Mouse (Mus musculus): ENCODE measurements around the gene Arl2. TPM values are rescaled to one million over a fixed set of nuclear protein-coding genes. Genes with fewer than 3 reads are reported as not detected.

The Arl2 gene
- 133 and 151 TPM in 2 replicates for polyA plus RNA-seq (2015; fragmentation: Nextera tagmentation; extraction: Ambion mirVana)

DNA sequence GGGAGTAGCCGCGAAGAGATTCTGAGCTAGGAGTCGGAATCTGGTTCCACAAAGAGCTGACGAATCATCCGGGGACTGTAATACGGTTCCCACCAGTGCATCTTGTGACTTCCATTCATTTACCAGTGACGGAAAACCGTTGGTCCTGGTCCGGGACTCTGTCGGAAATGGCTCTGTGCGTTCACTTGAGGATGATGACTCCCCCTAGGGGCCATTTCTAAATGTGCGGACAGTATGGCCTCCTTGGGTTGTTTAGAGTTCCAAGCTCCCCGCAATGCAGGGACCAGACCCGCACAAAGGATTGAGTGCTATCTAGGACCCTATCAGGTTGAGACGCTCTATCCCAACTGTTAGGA is at the start of gene Arl2:
TSS of gene Arl2 (minus strand) at position 155 of the 356 bp plus-strand sequence.
- H3K27me3 ChIP-seq (ENCODE audit: control insufficient read depth, insufficient read depth, low read depth, low read length) = no peaks in the 10 kb centered on the region
- peak within 1 kb of the TSS; percentile 71 for H3K4me3 ChIP-seq (ENCODE audit: low read depth, low read length)
- H3K4me1 ChIP-seq (ENCODE audit: control insufficient read depth, insufficient read depth, low read length) = peaks cover 12% of the 10 kb centered on the region
- peak within 1 kb of the TSS; percentile 94 for H3K9ac ChIP-seq (ENCODE audit: low read depth, low read length)
- 0 out of 2 replicates have a peak, but pooled peaks cover 4% of the 10 kb centered on the region for H3K36me3 ChIP-seq (ENCODE audit: control insufficient read depth, insufficient read depth, low read length)
- ATAC-seq = peak; percentile 76
- H3K9me3 ChIP-seq (replicated peaks; ENCODE audit: control insufficient read depth, low read length, poor library complexity, severe bottlenecking) = no peaks in the 10 kb centered on the region
- under 1% methylated on average over 15 of the region's 15 CpGs for WGBS
- H3K4me2 ChIP-seq (ENCODE audit: low read length) = peak within 1 kb of the TSS; percentile 88
- peak within 1 kb of the TSS; percentile 99 for H3K27ac ChIP-seq (ENCODE audit: low read length)

DNA sequence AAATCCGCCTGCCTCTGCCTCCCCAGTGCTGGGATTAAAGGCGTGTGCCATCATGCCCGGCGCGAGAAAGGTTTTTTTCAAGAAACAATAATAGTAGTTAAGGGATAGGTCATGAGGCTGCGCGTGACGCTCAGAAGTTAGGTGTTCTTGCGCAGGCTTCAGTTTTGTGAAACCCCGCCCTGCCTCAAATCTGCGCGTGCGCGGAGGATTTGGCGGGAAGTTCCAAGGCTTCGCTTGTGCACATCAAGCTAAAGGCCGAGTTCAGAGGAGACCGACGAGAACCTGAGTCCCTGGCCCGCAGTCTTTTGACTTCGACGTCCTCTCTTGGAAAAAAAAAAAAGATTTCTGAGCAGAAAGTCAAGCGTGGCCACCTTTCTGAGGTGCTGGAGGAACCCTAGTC is 42.8 kb upstream of the Arl2 start, which contains the start of gene Majin:
TSS of gene Majin (plus strand) at position 258 of the 400 bp plus-strand sequence.
- Histone ChIP-seq H3K27ac (ENCODE audit: low read length) (no peak within 1 kb of the TSS), H3K4me3 (ENCODE audit: low read depth, low read length) (no peak within 1 kb of the TSS), H3K9ac (ENCODE audit: low read depth, low read length) (no peak within 1 kb of the TSS), H3K27me3 (ENCODE audit: control insufficient read depth, insufficient read depth, low read depth, low read length) (no peaks in the 10 kb centered on the region), H3K4me2 (ENCODE audit: low read length) (no peak within 1 kb of the TSS), H3K4me1 (ENCODE audit: control insufficient read depth, insufficient read depth, low read length) (0 out of 2 replicates have a peak, but pooled peaks cover 2% of the 10 kb centered on the region), H3K9me3 (replicated peaks; ENCODE audit: control insufficient read depth, low read length, poor library complexity, severe bottlenecking) (no peaks in the 10 kb centered on the region), H3K36me3 (ENCODE audit: control insufficient read depth, insufficient read depth, low read length) (no peaks in the 10 kb centered on the region)
- WGBS = 90% methylated on average over 23 of the region's 23 CpGs
- no peak for ATAC-seq

DNA sequence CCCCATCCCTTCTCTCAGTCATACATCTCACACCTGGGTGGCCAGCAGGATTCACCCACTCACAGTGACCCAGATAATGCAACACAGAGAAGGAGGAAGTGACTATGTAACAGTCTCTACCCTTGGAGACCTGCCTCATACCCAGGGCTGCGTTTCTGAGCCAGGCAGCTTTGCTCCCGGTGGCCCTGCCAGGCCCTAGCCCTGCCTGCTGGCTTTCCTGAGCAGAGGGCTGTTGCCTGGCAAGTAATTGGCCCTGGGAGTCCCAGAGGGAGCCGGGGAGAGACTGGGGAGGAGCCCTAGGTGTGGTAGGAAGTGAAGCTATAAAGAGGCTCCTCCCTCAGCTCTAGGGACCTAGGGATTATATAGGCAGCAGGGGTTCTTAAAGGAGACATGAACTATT is 41.2 kb upstream of the Arl2 start:
- no peaks in the 10 kb centered on the region for H3K9me3 ChIP-seq (replicated peaks; ENCODE audit: control insufficient read depth, low read length, poor library complexity, severe bottlenecking)
- H3K4me3 ChIP-seq (ENCODE audit: low read depth, low read length) = no peak overlapping the region
- H3K36me3 ChIP-seq (ENCODE audit: control insufficient read depth, insufficient read depth, low read length) = no peaks in the 10 kb centered on the region
- 0 out of 2 replicates have a peak, but pooled peaks cover 2% of the 10 kb centered on the region for H3K4me1 ChIP-seq (ENCODE audit: control insufficient read depth, insufficient read depth, low read length)
- H3K4me2 ChIP-seq (ENCODE audit: low read length) = no peak overlapping the region
- 7% methylated on average over 3 of the region's 3 CpGs for WGBS
- no peak overlapping the region for H3K27ac ChIP-seq (ENCODE audit: low read length)
- H3K9ac ChIP-seq (ENCODE audit: low read depth, low read length) = no peak overlapping the region
- H3K27me3 ChIP-seq (ENCODE audit: control insufficient read depth, insufficient read depth, low read depth, low read length) = no peaks in the 10 kb centered on the region
- no peak for ATAC-seq

DNA sequence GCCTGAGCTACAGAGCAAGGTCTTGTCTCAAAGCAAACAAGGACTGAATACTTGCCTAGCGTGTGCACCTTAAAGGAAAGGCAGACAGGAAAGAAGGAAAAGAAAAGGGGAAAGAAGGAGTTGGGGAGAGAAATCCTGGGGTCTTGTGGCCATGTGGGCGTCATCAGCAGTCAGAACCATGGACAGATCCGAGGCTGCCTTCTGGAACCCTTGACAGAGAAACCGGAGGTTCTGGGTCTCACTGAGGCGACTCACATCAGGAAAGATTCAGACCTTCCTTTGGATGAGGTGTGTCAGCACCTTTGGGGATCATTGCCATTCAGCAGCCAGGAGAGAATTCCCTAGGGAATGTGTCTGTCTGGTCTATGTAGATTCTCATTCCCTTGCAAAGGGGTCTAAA is 40.3 kb upstream of the Arl2 start:
- H3K9ac ChIP-seq (ENCODE audit: low read depth, low read length) = no peak overlapping the region
- H3K4me1 ChIP-seq (ENCODE audit: control insufficient read depth, insufficient read depth, low read length) = 0 out of 2 replicates have a peak, but pooled peaks cover 2% of the 10 kb centered on the region
- H3K4me2 ChIP-seq (ENCODE audit: low read length) = no peak overlapping the region
- H3K4me3 ChIP-seq (ENCODE audit: low read depth, low read length) = no peak overlapping the region
- no peaks in the 10 kb centered on the region for H3K9me3 ChIP-seq (replicated peaks; ENCODE audit: control insufficient read depth, low read length, poor library complexity, severe bottlenecking)
- H3K27me3 ChIP-seq (ENCODE audit: control insufficient read depth, insufficient read depth, low read depth, low read length) = no peaks in the 10 kb centered on the region
- no peak overlapping the region for H3K27ac ChIP-seq (ENCODE audit: low read length)
- WGBS = 41% methylated on average over 5 of the region's 5 CpGs
- H3K36me3 ChIP-seq (ENCODE audit: control insufficient read depth, insufficient read depth, low read length) = no peaks in the 10 kb centered on the region
- no peak for ATAC-seq

DNA sequence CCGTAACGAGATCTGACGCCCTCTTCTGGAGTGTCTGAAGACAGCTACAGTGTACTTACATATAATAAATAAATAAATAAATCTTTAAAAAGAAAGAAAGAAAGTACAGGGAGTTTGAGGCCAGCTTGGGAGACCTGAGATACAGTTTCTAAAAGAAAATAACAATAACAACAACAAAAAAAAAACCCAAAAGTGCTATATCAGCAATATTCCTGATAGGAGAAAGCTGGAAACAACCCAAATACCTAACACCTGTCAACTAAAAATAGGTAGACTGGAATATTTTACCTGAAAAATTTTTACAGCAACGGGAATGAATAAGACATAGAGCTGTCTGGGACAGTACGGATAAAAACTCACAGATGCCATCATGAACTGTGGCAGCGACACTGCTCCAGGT is 37.4 kb upstream of the Arl2 start:
- Histone ChIP-seq H3K4me1 (ENCODE audit: control insufficient read depth, insufficient read depth, low read length) (0 out of 2 replicates have a peak, but pooled peaks cover 2% of the 10 kb centered on the region), H3K27ac (ENCODE audit: low read length) (no peak overlapping the region), H3K4me3 (ENCODE audit: low read depth, low read length) (no peak overlapping the region), H3K27me3 (ENCODE audit: control insufficient read depth, insufficient read depth, low read depth, low read length) (no peaks in the 10 kb centered on the region), H3K36me3 (ENCODE audit: control insufficient read depth, insufficient read depth, low read length) (no peaks in the 10 kb centered on the region), H3K9ac (ENCODE audit: low read depth, low read length) (no peak overlapping the region), H3K9me3 (replicated peaks; ENCODE audit: control insufficient read depth, low read length, poor library complexity, severe bottlenecking) (no peaks in the 10 kb centered on the region), H3K4me2 (ENCODE audit: low read length) (no peak overlapping the region)
- 84% methylated on average over 4 of the region's 6 CpGs for WGBS
- ATAC-seq = no peak

DNA sequence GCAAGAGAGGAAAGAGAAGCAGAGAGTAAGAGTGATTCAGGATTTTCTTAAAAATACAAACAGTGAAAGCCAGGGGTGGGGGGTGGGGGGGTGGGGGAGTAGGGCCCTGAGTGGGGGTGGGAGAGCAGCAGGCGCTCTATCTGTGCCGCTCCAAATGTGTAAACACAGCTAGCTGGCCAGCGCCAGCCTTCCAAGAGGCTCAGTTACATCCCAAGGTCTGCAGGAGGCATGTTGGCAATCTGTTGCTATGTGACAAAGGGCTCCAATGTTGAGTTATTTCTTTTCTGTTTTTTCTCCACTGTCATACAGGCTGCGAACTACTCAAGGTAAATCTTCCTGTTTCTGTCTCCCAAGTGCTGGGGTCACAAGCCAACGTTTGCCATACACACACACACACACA is 33.4 kb upstream of the Arl2 start:
- Histone ChIP-seq H3K4me3 (ENCODE audit: low read depth, low read length) (no peak overlapping the region), H3K27me3 (ENCODE audit: control insufficient read depth, insufficient read depth, low read depth, low read length) (no peaks in the 10 kb centered on the region), H3K27ac (ENCODE audit: low read length) (no peak overlapping the region), H3K4me1 (ENCODE audit: control insufficient read depth, insufficient read depth, low read length) (no peaks in the 10 kb centered on the region), H3K36me3 (ENCODE audit: control insufficient read depth, insufficient read depth, low read length) (no peaks in the 10 kb centered on the region), H3K4me2 (ENCODE audit: low read length) (no peak overlapping the region), H3K9me3 (replicated peaks; ENCODE audit: control insufficient read depth, low read length, poor library complexity, severe bottlenecking) (no peaks in the 10 kb centered on the region), H3K9ac (ENCODE audit: low read depth, low read length) (no peak overlapping the region)
- ATAC-seq = no peak
- WGBS = 52% methylated on average over 5 of the region's 5 CpGs

DNA sequence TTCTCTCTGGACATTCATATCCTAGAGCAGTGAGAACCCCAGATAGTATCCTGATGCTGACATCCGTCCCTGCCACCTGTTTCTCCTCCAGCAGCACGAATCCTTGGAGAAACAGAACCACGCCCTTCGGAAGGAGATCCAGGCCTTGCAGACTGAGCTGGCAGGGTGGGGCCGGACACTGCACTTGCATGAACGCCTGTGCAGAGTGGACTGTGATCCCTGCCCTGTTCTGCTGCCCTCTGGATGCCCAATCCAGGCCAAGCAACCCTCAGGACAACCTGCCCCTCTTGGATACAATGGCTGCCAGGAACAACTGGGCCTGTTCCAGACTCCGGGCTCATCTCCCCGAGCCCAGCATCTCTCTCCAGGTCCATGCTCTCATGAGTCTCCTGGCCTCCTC is 29.9 kb upstream of the Arl2 start:
- Histone ChIP-seq H3K4me2 (ENCODE audit: low read length) (no peak overlapping the region), H3K27ac (ENCODE audit: low read length) (no peak overlapping the region), H3K27me3 (ENCODE audit: control insufficient read depth, insufficient read depth, low read depth, low read length) (no peaks in the 10 kb centered on the region), H3K4me3 (ENCODE audit: low read depth, low read length) (no peak overlapping the region), H3K9me3 (replicated peaks; ENCODE audit: control insufficient read depth, low read length, poor library complexity, severe bottlenecking) (no peaks in the 10 kb centered on the region), H3K9ac (ENCODE audit: low read depth, low read length) (no peak overlapping the region), H3K4me1 (ENCODE audit: control insufficient read depth, insufficient read depth, low read length) (no peaks in the 10 kb centered on the region), H3K36me3 (ENCODE audit: control insufficient read depth, insufficient read depth, low read length) (no peaks in the 10 kb centered on the region)
- no peak for ATAC-seq
- WGBS = 87% methylated on average over 8 of the region's 8 CpGs

DNA sequence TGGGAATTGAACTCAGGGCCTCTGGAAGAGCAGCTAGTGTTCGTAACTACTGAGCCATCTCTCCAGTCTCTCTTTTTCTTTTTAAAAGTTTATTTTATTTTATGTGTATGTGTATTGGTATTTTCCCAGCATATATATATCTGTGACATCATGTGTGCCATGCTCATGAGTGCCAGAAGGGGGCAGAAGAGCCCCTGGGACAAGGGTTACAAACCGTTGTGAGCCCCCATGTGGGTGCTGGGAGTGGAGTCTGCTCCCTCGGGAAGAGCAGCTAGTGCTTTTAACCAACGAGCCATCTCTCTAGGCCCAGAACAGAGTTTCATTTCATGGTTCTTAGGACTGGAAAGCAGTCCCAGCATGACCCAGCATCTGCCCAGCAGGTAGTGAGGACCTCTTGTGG is 25.4 kb upstream of the Arl2 start:
- Histone ChIP-seq H3K27me3 (ENCODE audit: control insufficient read depth, insufficient read depth, low read depth, low read length) (no peaks in the 10 kb centered on the region), H3K4me1 (ENCODE audit: control insufficient read depth, insufficient read depth, low read length) (no peaks in the 10 kb centered on the region), H3K4me2 (ENCODE audit: low read length) (no peak overlapping the region), H3K36me3 (ENCODE audit: control insufficient read depth, insufficient read depth, low read length) (no peaks in the 10 kb centered on the region), H3K9me3 (replicated peaks; ENCODE audit: control insufficient read depth, low read length, poor library complexity, severe bottlenecking) (no peaks in the 10 kb centered on the region), H3K4me3 (ENCODE audit: low read depth, low read length) (no peak overlapping the region), H3K9ac (ENCODE audit: low read depth, low read length) (no peak overlapping the region), H3K27ac (ENCODE audit: low read length) (no peak overlapping the region)
- no peak for ATAC-seq
- WGBS = 70% methylated on average over 4 of the region's 4 CpGs

DNA sequence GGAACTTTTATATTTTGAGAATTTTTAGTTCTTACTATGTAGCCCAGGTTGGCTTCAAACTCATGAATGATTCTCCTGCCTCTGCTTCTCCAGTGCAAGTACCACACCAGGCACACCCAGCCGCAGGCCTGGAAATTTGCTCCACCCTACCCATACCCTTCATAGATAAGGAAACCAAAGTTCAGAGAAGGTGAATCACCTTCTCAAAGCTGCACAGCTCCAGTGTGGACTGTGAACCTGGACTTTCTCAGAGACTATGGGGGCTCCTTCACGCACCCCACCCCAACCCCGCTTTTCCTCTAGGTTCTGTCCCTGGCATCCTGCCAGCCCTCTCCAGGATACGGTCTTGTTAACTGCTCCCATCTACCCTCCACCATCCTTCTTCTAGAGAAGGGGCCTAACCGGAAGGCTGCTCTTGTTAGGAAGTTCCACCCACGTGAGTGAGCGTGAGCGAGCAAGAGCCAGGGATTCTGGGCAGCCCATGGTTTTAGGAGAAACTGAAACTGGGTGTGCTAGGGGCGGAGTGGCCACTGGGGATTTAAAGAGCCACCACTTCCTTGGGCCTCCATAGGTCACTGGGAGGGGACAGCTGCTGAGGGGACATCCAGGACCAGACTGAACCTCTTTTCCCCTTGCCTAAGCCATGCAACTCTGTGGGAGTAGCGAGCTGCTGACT is 22.7 kb upstream of the Arl2 start:
- Histone ChIP-seq H3K4me3 (ENCODE audit: low read depth, low read length) (no peak overlapping the region), H3K9ac (ENCODE audit: low read depth, low read length) (no peak overlapping the region), H3K27ac (ENCODE audit: low read length) (no peak overlapping the region), H3K4me2 (ENCODE audit: low read length) (no peak overlapping the region), H3K36me3 (ENCODE audit: control insufficient read depth, insufficient read depth, low read length) (no peaks in the 10 kb centered on the region), H3K4me1 (ENCODE audit: control insufficient read depth, insufficient read depth, low read length) (no peaks in the 10 kb centered on the region), H3K27me3 (ENCODE audit: control insufficient read depth, insufficient read depth, low read depth, low read length) (no peaks in the 10 kb centered on the region), H3K9me3 (replicated peaks; ENCODE audit: control insufficient read depth, low read length, poor library complexity, severe bottlenecking) (no peaks in the 10 kb centered on the region)
- no peak for ATAC-seq
- 76% methylated on average over 10 of the region's 10 CpGs for WGBS
